Mouse (Mus musculus) Muller cell, postnatal 12 days (primary cell): Measurements from ENCODE around the gene Aspg.

Experiments
- DNase-seq: peaks from one replicate; pipeline ENCODE4 v3.0.0-alpha.2; 2015; ENCODE audit errors: inconsistent ontology term

Aspg gene

GRCm38 (mm10) chr12:112151244-112151979, 44.9 kb downstream of the Aspg start:
- DNase-seq = no peak

GRCm38 (mm10) chr12:112151980-112152362, 45.5 kb downstream of the Aspg start:
- DNase-seq = no peak

GRCm38 (mm10) chr12:112153597-112153996, 47.1 kb downstream of the Aspg start:
- DNase-seq = no peak

GRCm38 (mm10) chr12:112154476-112154875, 48.0 kb downstream of the Aspg start:
- DNase-seq = no peak

- peak; percentile 86 for DNase-seq
Measured at GRCm38 (mm10) chr12:112155218-112156051, 49.0 kb downstream of the Aspg start.

GRCm38 (mm10) chr12:112156804-112157203, 50.3 kb downstream of the Aspg start:
- peak; percentile 76 for DNase-seq

GRCm38 (mm10) chr12:112158246-112158645, 51.8 kb downstream of the Aspg start:
- no peak for DNase-seq

- DNase-seq = no peak
Measured at GRCm38 (mm10) chr12:112158784-112159183, 52.3 kb downstream of the Aspg start.

- no peak for DNase-seq
Measured at GRCm38 (mm10) chr12:112163981-112164839, 57.7 kb downstream of the Aspg start.

- DNase-seq = no peak
Measured at GRCm38 (mm10) chr12:112164840-112165219, 58.4 kb downstream of the Aspg start.

- no peak for DNase-seq
Measured at GRCm38 (mm10) chr12:112169240-112169639, 62.8 kb downstream of the Aspg start.

- DNase-seq = no peak
Measured at GRCm38 (mm10) chr12:112170671-112171574, 64.4 kb downstream of the Aspg start.

- no peak for DNase-seq
Measured at GRCm38 (mm10) chr12:112171657-112172056, 65.2 kb downstream of the Aspg start.

GRCm38 (mm10) chr12:112172214-112172613, 65.7 kb downstream of the Aspg start:
- no peak for DNase-seq
